Mouse (Mus musculus) intestine, postnatal 0 days (tissue): ENCODE data around the gene Ola1. TPM values are rescaled to one million over a fixed set of nuclear protein-coding genes. Genes with fewer than 3 reads are reported as not detected.

ENCODE experiments used
- ATAC-seq: fragments of 200-750 bp; cut with Nextera tagmentation; 2 replicates; pipeline ENCODE4 v1.8.0; 2017; ENCODE audit warnings: mild to moderate bottlenecking, moderate TSS enrichment, moderate library complexity
- H3K27ac ChIP-seq: fragments of 300-500 bp; sonication (generic); 2 replicates; pipeline ENCODE4 v1.5.1; 2014; ENCODE audit warnings: mild to moderate bottlenecking, low read depth, low read length, moderate library complexity
- H3K27me3 ChIP-seq: fragments of 300-500 bp; sonication (generic); replicated peaks from 2 replicates; pipeline ENCODE4 v1.6.1; 2014; ENCODE audit warnings: low read length, mixed read lengths; ENCODE audit not compliant: control insufficient read depth, insufficient read depth
- H3K36me3 ChIP-seq: fragments of 300-500 bp; sonication (generic); 2 replicates; pipeline ENCODE4 v1.6.1; 2014; ENCODE audit warnings: mild to moderate bottlenecking, moderate library complexity; ENCODE audit not compliant: control insufficient read depth, insufficient read depth
- H3K4me1 ChIP-seq: fragments of 300-500 bp; sonication (generic); replicated peaks from 2 replicates; pipeline ENCODE4 v1.6.1; 2014; ENCODE audit warnings: antibody characterized with exemption, low read length, mixed read lengths; ENCODE audit not compliant: control insufficient read depth, insufficient read depth
- H3K4me2 ChIP-seq: fragments of 300-500 bp; sonication (generic); replicated peaks from 2 replicates; pipeline ENCODE4 v1.6.1; 2014; ENCODE audit warnings: low read depth, mild to moderate bottlenecking, moderate library complexity
- H3K4me3 ChIP-seq: fragments of 300-500 bp; sonication (generic); 2 replicates; pipeline ENCODE4 v1.5.1; 2014; ENCODE audit warnings: low read depth, low read length
- H3K9ac ChIP-seq: fragments of 300-500 bp; sonication (generic); 2 replicates; pipeline ENCODE4 v1.6.1; 2014; ENCODE audit warnings: mild to moderate bottlenecking, low read depth, low read length
- H3K9me3 ChIP-seq: fragments of 300-500 bp; sonication (generic); 2 replicates; pipeline ENCODE4 v1.6.1; 2016; ENCODE audit warnings: mixed run types; ENCODE audit not compliant: control insufficient read depth
- CTCF ChIP-seq: sonication (generic); IDR thresholded peaks from 2 replicates; pipeline ENCODE4 v1.5.1; 2016; ENCODE audit warnings: low read depth, mild to moderate bottlenecking, control low read depth, antibody characterized with exemption, moderate library complexity
- WGBS: fragments of 180-500 bp; shearing (Covaris S2); extraction: QIAGEN DNeasy Blood & Tissue Kit; methylation state at CpG from one replicate; pipeline ENCODE4 v1.1.7; 2014; 5-methylcytosine and 5-hydroxymethylcytosine counted together
- polyA plus RNA-seq: library from polyadenylated mRNA; unstranded; fragments of >200 nt; fragmentation: Nextera tagmentation; extraction: Ambion mirVana; gene quantifications from 2 replicates; pipeline ENCODE4 v1.2.1, GENCODE M21; 2015

The Ola1 gene
- polyA plus RNA-seq, 1 experiment from 2014 or later = 42.3 TPM

DNA sequence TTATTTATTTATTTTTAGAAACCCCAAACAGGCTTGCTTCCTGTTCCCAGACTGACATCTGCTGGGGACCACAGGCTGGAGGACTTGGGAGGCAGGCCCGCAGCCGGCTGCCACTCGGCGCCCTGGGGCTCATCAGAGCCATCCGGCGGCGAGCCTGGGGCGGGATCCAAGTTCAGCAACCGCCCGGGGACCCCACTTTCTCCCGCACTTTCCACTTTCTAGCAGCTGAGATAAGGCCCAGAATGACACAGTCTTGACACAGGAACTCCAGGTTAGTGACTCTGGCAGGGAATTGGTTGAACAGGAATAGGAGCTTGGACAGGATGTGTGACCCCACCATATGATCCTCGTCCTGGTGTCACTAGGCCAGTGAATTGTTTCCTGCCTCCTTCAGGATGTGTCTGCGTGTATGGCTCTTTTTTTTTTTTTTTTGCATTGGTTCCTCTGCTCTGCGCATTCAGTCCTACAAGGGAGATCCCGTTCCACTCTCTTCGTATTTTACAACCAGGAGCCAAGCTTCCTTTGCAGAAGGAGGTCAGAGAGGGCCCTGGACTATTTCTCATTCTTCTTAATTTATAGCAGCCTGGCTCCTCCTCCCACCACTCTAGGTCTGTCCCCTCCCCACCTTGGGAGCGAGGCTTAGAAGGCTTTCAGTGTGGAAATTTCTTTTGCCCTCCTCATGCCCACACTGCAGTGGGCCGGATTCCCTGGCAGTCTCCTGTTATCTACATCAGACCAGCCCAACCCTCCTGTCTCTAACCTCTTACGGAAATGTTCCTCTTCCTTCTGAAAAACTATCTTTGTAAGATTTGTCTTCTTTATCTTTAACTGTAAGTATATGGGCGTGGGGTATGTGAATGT is 152.2 kb downstream of the Ola1 start:
- WGBS = 25% methylated on average over 20 of the region's 20 CpGs
- ATAC-seq = 0 out of 2 replicates have a peak, but pooled peaks have one; percentile 22
- Histone ChIP-seq H3K27ac (no peak overlapping the region; the same call in 1 of the 2 replicates), H3K9me3 (no peaks in the 10 kb centered on the region), H3K4me3 (no peak overlapping the region), H3K4me2 (peak overlapping the region; percentile 30), H3K27me3 (no peaks in the 10 kb centered on the region), H3K4me1 (no peaks in the 10 kb centered on the region), H3K9ac (no peak overlapping the region), H3K36me3 (no peaks in the 10 kb centered on the region)
- peak; percentile 58 for TF ChIP-seq CTCF

DNA sequence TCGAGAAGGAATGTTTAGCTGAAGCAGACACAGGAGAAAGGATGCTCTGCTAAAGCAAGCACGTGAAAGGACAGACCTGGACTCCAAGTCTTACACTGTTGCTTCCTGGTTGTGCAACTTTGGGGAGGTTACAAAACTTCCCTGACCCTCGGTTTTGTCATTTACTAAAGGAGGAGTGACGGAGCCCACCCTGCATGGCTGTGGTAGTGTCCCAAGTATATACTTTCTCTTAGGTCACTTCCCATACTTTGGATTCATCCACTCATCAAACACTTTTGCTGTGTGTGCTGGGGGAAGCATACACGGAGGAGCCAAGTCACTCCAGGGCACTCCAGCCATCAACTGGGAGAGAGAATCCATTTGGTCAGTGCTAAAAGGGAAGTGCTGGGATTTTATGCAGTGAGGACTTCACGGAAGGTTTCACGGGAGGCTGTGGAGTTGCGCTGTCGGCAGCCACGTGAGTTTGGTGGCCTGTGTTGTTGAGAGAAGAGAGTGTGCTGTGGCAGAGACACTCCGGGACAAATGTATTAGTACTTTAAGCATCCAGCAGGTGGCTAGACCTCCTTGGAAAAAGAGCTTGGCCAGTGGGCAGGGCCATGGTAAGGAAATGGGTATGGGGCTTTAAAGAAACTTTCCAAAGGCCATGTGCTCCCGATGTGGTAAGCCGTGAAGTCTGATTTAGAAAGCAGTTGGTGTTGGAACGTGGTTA is 154.7 kb downstream of the Ola1 start:
- no peak overlapping the region for H3K4me2 ChIP-seq
- H3K4me3 ChIP-seq = no peak overlapping the region
- no peak overlapping the region for H3K27ac ChIP-seq
- TF ChIP-seq CTCF = peak; percentile 49
- WGBS = 72% methylated on average over 14 of the region's 14 CpGs
- no peak for ATAC-seq
- H3K9ac ChIP-seq = no peak overlapping the region
- no peaks in the 10 kb centered on the region for H3K36me3 ChIP-seq
- no peaks in the 10 kb centered on the region for H3K4me1 ChIP-seq
- H3K9me3 ChIP-seq = no peaks in the 10 kb centered on the region
- H3K27me3 ChIP-seq = no peaks in the 10 kb centered on the region

- no peak overlapping the region for H3K4me3 ChIP-seq
- no peak overlapping the region for H3K27ac ChIP-seq
- H3K9ac ChIP-seq = no peak overlapping the region
- no peaks in the 10 kb centered on the region for H3K36me3 ChIP-seq
- no peak overlapping the region for H3K4me2 ChIP-seq
- 62% methylated on average over 6 of the region's 6 CpGs for WGBS
- no peak for TF ChIP-seq CTCF
- no peak; the same call in 1 of the 2 replicates for ATAC-seq
- no peaks in the 10 kb centered on the region for H3K4me1 ChIP-seq
- H3K9me3 ChIP-seq = no peaks in the 10 kb centered on the region
- no peaks in the 10 kb centered on the region for H3K27me3 ChIP-seq
Measured at GRCm38 (mm10) chr2:73060259-73060585, 158.5 kb downstream of the Ola1 start.

DNA sequence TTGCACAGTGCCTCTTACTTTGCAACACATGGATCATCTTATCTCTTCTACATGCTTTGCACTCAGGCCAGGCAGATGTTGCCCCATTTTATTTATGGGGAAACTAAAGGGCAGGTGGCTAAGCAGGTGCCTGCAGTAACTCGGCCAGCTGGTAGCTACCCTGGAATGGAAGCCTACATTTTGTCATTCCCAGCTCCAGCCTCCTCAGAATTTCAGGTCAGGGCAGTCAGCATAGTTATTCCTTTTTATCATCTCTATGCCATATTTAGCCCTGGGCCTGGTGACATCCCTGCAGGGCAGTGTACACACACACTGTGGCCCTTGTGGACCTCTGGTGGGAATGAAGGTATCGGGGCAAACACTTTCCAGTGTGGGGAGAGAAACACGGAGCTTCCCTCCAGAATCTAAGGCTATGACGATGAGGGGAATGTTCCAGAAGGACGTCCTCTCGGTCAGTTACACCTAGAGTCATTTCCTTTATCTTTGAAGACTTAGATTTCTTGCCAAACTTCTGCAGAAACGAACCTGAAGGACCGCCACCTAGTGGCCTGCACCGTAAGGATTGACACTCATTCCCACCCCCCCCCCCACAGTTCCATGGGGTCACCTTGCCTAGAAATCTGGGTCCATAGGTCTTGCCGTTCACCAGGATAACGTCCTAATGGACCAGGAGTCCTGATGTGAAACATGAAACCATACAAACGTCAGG is 159.0 kb downstream of the Ola1 start:
- H3K4me2 ChIP-seq = no peak overlapping the region
- no peak overlapping the region for H3K4me3 ChIP-seq
- TF ChIP-seq CTCF = peak; percentile 65
- 0 out of 2 replicates have a peak, but pooled peaks have one; percentile 2 for ATAC-seq
- no peaks in the 10 kb centered on the region for H3K27me3 ChIP-seq
- H3K36me3 ChIP-seq = no peaks in the 10 kb centered on the region
- no peaks in the 10 kb centered on the region for H3K9me3 ChIP-seq
- 27% methylated on average over 12 of the region's 12 CpGs for WGBS
- no peaks in the 10 kb centered on the region for H3K4me1 ChIP-seq
- H3K27ac ChIP-seq = no peak overlapping the region
- H3K9ac ChIP-seq = no peak overlapping the region

- peak; percentile 84 for ATAC-seq
- TF ChIP-seq CTCF = no peak
- Histone ChIP-seq H3K27me3 (no peaks in the 10 kb centered on the region), H3K9me3 (no peaks in the 10 kb centered on the region), H3K27ac (peak overlapping the region; percentile 72), H3K4me3 (no peak overlapping the region), H3K36me3 (no peaks in the 10 kb centered on the region), H3K4me1 (no peaks in the 10 kb centered on the region), H3K4me2 (0 out of 2 replicates have a peak overlapping the region, but pooled peaks have one; percentile 27), H3K9ac (no peak overlapping the region)
- 42% methylated on average over 1 of the region's 1 CpGs for WGBS
Measured at GRCm38 (mm10) chr2:73058344-73058743, 160.4 kb downstream of the Ola1 start.

DNA sequence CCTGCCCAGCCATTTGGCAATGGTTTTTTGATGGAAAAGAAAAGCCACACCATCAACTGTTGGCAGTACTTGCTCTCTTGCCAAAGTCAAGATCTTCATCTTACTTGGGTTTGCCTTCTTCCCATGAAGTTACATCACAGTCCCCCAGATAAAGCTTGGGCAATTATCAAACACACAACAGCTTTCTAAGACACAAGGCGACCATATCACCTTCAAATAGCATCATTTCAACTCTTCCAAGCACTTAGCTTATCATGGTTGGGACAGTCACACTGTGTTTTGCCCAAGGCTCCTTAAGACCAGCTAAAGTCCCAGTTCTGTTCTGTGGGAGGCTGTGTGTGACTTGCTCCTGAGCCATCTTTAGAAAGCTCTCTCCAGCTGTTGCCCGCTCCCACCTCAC is 161.1 kb downstream of the Ola1 start:
- Histone ChIP-seq H3K9ac (no peak overlapping the region), H3K27ac (peak overlapping the region; percentile 72), H3K4me3 (no peak overlapping the region), H3K4me1 (no peaks in the 10 kb centered on the region), H3K4me2 (no peak overlapping the region), H3K27me3 (no peaks in the 10 kb centered on the region), H3K9me3 (no peaks in the 10 kb centered on the region), H3K36me3 (no peaks in the 10 kb centered on the region)
- no peak for TF ChIP-seq CTCF
- no peak for ATAC-seq
- WGBS = 89% methylated on average over 2 of the region's 2 CpGs
